Mouse (Mus musculus): ENCODE data around the gene Ergic3. TPM values are rescaled to one million over a fixed set of nuclear protein-coding genes. Genes with fewer than 3 reads are reported as not detected.

The Ergic3 gene
- polyA plus RNA-seq, 1 experiment = 7.3 TPM

DNA sequence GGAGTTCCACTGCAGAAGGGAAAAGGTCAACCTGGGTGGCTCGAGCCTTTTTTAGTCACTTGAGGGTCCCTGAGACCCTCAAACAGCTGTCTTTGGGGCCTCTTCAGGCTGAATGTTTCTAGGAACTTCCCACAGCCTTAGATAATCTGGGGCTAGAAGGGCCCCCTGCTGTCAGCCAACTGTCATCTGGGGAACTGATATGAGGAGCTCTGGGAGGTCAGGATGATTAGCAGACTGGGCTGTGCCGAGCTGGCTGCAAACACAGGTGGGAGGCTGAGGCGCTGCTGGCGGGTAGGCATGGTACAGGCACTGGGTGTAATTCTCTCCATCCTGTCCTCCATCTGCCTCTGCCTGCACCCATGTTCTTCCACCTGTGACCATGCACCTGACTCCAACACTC is 18.8 kb upstream of the Ergic3 start:
- Histone ChIP-seq H3K27me3 (ENCODE audit: control insufficient read depth) (no peaks in the 10 kb centered on the region), H3K4me3 (replicated peaks) (peak overlapping the region; percentile 67), H3K36me3 (ENCODE audit: control insufficient read depth) (peaks cover 92% of the 10 kb centered on the region), H3K4me1 (ENCODE audit: control insufficient read depth) (peaks cover 87% of the 10 kb centered on the region), H3K9me3 (ENCODE audit: control insufficient read depth, low read length) (no peaks in the 10 kb centered on the region)
- TF ChIP-seq TAL1 (IDR thresholded peaks at IDR 0.05; ENCODE audit: low read length) = peak; percentile 67
- peak; percentile 85 for TF ChIP-seq GATA1 (IDR thresholded peaks at IDR 0.05; ENCODE audit: low read length)

DNA sequence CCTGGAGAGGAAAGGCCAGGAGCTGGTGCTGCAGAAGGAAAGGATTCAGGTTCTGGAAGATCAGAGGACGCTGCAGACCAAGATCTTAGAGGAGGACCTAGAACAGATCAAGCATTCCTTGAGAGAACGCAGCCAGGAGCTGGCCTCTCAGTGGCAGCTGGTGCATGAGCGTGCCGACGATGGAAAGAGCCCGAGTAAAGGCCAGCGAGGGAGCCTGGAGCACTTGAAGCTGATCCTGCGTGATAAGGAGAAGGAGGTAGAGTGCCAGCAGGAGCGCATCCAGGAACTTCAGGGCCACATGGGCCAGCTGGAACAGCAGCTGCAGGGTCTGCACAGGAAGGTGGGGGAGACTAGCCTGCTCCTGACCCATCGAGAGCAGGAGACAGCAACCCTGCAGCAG is 16.7 kb upstream of the Ergic3 start:
- no peaks in the 10 kb centered on the region for H3K9me3 ChIP-seq (ENCODE audit: control insufficient read depth, low read length)
- peaks cover 96% of the 10 kb centered on the region for H3K4me1 ChIP-seq (ENCODE audit: control insufficient read depth)
- H3K36me3 ChIP-seq (ENCODE audit: control insufficient read depth) = peaks cover 92% of the 10 kb centered on the region

DNA sequence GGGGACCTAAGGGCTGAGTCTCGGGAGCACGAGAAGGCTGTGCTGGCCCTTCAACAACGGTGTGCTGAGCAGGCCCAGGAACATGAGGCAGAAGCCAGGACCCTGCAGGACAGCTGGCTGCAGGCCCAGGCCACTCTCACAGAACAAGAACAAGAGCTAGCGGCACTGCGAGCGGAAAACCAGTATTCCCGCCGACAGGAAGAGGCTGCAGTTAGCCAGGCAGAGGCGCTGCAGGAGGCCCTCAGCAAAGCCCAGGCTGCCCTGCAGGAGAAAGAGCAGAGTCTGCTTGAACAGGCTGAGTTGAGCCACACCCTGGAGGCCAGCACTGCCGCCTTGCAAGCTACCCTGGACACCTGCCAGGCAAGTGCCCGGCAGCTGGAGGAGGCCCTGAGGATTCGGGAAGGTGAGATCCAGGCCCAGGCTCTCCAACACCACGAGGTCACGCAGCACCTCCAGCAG is 16.0 kb upstream of the Ergic3 start:
- H3K27me3 ChIP-seq (ENCODE audit: control insufficient read depth) = no peaks in the 10 kb centered on the region
- TF ChIP-seq TAL1 (IDR thresholded peaks at IDR 0.05; ENCODE audit: low read length) (no peak), GATA1 (IDR thresholded peaks at IDR 0.05; ENCODE audit: low read length) (no peak)
- peaks cover 93% of the 10 kb centered on the region for H3K36me3 ChIP-seq (ENCODE audit: control insufficient read depth)
- peaks cover 95% of the 10 kb centered on the region for H3K4me1 ChIP-seq (ENCODE audit: control insufficient read depth)
- H3K9me3 ChIP-seq (ENCODE audit: control insufficient read depth, low read length) = no peaks in the 10 kb centered on the region
- H3K4me3 ChIP-seq (replicated peaks) = peak overlapping the region; percentile 67

More for the DNA sequence above, 16.7 kb upstream of the Ergic3 start:
- H3K27me3 ChIP-seq (ENCODE audit: control insufficient read depth) = no peaks in the 10 kb centered on the region
- peak overlapping the region; percentile 67 for H3K4me3 ChIP-seq (replicated peaks)
- TF ChIP-seq GATA1 (IDR thresholded peaks at IDR 0.05; ENCODE audit: low read length) (no peak), TAL1 (IDR thresholded peaks at IDR 0.05; ENCODE audit: low read length) (no peak)

DNA sequence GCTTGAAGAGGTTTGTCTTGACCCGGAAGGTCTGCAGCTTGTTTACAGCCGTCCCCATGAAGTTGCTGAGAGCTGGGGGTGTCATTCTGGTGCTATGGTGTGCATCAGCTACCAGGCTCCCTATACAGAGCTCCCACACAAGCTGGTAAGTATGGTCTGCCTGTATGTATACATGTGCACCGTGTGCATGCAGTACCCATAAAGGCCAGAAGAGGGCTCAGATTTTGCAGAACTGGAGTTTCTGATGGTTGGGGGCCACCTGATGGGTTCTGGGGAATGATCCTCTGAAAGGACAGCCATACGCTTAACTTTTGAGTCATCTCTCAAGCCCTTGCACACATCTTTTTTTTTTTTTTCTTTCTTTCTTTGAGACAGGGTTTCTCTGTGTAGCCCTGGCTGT is 2.5 kb upstream of the Ergic3 start:
- H3K4me1 ChIP-seq (ENCODE audit: control insufficient read depth) = peaks cover 22% of the 10 kb centered on the region
- H3K27me3 ChIP-seq (ENCODE audit: control insufficient read depth) = no peaks in the 10 kb centered on the region
- peaks cover 6% of the 10 kb centered on the region for H3K9me3 ChIP-seq (ENCODE audit: control insufficient read depth, low read length)
- peaks cover 48% of the 10 kb centered on the region for H3K36me3 ChIP-seq (ENCODE audit: control insufficient read depth)
- no peak overlapping the region for H3K4me3 ChIP-seq (replicated peaks)
- TF ChIP-seq TAL1 (IDR thresholded peaks at IDR 0.05; ENCODE audit: low read length) (no peak), GATA1 (IDR thresholded peaks at IDR 0.05; ENCODE audit: low read length) (no peak)

DNA sequence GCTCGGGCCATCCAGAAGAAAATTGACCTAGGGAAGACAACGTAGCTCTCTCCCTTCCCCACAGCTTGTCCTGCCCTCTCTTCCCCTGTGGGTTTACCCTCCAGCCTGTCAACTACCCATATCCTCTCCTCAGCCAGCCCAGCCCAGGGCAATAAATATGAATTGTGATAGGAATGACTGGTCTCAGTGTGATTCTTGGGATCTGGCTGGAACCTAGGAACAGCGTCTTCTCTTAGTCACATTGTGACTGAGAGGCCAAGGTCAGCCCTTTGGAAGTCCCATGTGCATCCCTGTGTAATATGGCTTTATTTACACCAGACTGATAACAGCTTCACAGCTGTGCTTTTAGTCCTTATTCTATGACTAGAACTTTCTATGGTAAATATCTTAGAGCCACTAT is 10.3 kb downstream of the Ergic3 start:
- Histone ChIP-seq H3K36me3 (ENCODE audit: control insufficient read depth) (peaks cover 67% of the 10 kb centered on the region), H3K4me3 (replicated peaks) (no peak overlapping the region), H3K27me3 (ENCODE audit: control insufficient read depth) (no peaks in the 10 kb centered on the region), H3K9me3 (ENCODE audit: control insufficient read depth, low read length) (no peaks in the 10 kb centered on the region), H3K4me1 (ENCODE audit: control insufficient read depth) (peaks cover 36% of the 10 kb centered on the region)
- TF ChIP-seq GATA1 (IDR thresholded peaks at IDR 0.05; ENCODE audit: low read length) = no peak
- TF ChIP-seq TAL1 (IDR thresholded peaks at IDR 0.05; ENCODE audit: low read length) = no peak

DNA sequence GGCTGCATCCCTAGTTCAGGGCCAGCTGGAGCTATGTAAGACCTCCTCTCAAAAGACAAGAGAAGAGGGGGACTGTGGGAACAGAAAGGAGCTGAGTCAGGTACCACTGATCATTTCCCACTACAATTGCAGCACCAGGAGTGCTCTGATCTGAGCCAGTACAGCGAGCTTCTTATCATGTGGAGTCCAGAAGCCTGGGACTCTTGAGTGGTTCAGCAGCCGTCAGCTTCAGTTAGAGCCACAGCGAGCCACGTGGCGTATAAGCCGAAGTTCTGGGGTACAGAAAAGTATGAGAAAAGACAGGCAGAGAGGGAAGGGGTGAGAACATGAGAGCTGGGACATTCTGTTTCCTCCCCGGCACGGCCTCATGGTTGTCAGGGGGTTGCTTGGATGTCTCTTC is 13.4 kb downstream of the Ergic3 start:
- Histone ChIP-seq H3K4me3 (replicated peaks) (no peak overlapping the region), H3K27me3 (ENCODE audit: control insufficient read depth) (no peaks in the 10 kb centered on the region), H3K9me3 (ENCODE audit: control insufficient read depth, low read length) (no peaks in the 10 kb centered on the region), H3K4me1 (ENCODE audit: control insufficient read depth) (peaks cover 52% of the 10 kb centered on the region), H3K36me3 (ENCODE audit: control insufficient read depth) (peaks cover 36% of the 10 kb centered on the region)
- TF ChIP-seq TAL1 (IDR thresholded peaks at IDR 0.05; ENCODE audit: low read length) (no peak), GATA1 (IDR thresholded peaks at IDR 0.05; ENCODE audit: low read length) (no peak)

DNA sequence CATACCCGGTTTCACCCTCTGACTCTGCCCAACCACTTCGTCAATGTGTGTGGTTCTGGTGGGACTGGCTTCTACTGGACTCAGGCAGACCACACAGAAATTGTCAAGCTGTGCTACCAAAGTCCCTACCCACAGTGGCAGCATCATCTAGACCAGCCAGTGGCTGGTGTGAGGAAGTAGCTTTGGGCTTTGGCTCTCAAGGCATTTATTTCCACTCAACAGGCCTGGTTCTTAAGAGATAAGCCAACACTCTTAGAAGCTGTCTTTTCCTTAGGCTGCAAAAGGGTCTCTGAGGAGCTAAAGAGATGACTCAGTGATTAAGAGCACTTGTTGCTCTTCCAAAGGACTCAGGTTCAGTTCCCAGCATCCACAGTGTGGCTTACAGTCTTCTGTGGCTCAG is 13.9 kb downstream of the Ergic3 start:
- peaks cover 52% of the 10 kb centered on the region for H3K4me1 ChIP-seq (ENCODE audit: control insufficient read depth)
- no peak overlapping the region for H3K4me3 ChIP-seq (replicated peaks)
- H3K36me3 ChIP-seq (ENCODE audit: control insufficient read depth) = peaks cover 31% of the 10 kb centered on the region
- TF ChIP-seq GATA1 (IDR thresholded peaks at IDR 0.05; ENCODE audit: low read length) = no peak
- no peak for TF ChIP-seq TAL1 (IDR thresholded peaks at IDR 0.05; ENCODE audit: low read length)
- H3K9me3 ChIP-seq (ENCODE audit: control insufficient read depth, low read length) = no peaks in the 10 kb centered on the region
- H3K27me3 ChIP-seq (ENCODE audit: control insufficient read depth) = no peaks in the 10 kb centered on the region

DNA sequence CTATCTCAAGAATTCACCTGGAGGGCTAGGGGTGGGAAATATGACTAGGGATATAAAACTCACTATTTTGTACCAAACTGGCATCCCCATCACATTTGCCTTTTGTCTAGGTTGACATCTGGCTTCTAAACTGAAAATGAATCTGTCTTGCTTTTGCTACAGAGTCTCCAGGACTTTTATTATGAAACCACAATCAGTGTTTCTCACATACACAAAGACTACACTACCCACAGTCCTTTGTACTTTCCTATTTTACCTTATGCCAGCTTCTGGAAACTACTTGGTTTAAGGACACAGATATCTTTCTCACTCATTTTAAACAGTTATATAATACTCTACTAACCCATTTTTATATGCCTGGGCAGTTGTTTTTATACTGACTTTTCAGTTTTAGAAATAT is 17.6 kb downstream of the Ergic3 start:
- Histone ChIP-seq H3K36me3 (ENCODE audit: control insufficient read depth) (no peaks in the 10 kb centered on the region), H3K27me3 (ENCODE audit: control insufficient read depth) (no peaks in the 10 kb centered on the region), H3K9me3 (ENCODE audit: control insufficient read depth, low read length) (no peaks in the 10 kb centered on the region), H3K4me1 (ENCODE audit: control insufficient read depth) (peaks cover 42% of the 10 kb centered on the region), H3K4me3 (replicated peaks) (no peak overlapping the region)
- no peak for TF ChIP-seq GATA1 (IDR thresholded peaks at IDR 0.05; ENCODE audit: low read length)
- no peak for TF ChIP-seq TAL1 (IDR thresholded peaks at IDR 0.05; ENCODE audit: low read length)

DNA sequence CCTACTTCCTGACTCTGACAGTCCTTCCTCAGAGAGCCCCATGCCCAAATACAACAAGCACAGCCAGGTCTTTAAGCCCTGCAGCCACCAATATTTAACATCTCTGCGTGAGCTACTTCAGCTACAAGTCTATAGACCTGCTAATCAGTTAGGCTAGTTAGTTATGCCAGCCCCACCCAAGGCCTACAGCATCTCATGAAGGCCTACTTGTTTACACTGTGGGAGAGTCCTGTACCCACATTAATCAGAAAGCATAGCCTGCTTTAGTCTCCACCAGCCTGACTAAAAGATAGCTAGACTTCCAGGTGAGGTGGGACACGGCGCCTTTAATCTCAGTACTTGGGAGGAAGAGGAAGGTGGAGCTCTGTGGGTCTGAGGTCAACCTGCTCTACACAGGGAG is 31.5 kb downstream of the Ergic3 start:
- TF ChIP-seq TAL1 (IDR thresholded peaks at IDR 0.05; ENCODE audit: low read length) = no peak
- TF ChIP-seq GATA1 (IDR thresholded peaks at IDR 0.05; ENCODE audit: low read length) = no peak
- no peaks in the 10 kb centered on the region for H3K27me3 ChIP-seq (ENCODE audit: control insufficient read depth)
- no peaks in the 10 kb centered on the region for H3K4me1 ChIP-seq (ENCODE audit: control insufficient read depth)

DNA sequence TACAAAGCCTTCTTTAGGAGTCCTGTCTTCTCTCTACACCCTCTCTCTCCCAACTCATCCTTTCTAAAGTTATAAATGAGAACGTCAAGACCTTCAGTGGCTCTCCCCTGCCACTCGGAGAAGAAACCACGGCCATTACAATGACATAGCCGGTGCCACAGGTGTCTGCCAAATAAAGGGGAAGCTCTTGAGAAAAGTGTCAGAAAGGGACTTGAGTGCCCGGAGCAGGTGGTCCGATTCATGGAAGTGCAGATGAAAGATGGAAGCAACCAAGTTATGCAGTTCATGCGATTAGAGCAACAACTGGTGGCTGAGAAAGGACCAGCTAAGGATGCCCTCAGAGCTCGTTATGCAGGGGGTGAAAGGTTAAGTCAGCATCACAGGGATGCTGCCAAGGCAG is 35.1 kb downstream of the Ergic3 start:
- peaks cover 15% of the 10 kb centered on the region for H3K27me3 ChIP-seq (ENCODE audit: control insufficient read depth)
- no peaks in the 10 kb centered on the region for H3K9me3 ChIP-seq (ENCODE audit: control insufficient read depth, low read length)

More for the DNA sequence above, 31.5 kb downstream of the Ergic3 start:
- Histone ChIP-seq H3K9me3 (ENCODE audit: control insufficient read depth, low read length) (no peaks in the 10 kb centered on the region), H3K36me3 (ENCODE audit: control insufficient read depth) (no peaks in the 10 kb centered on the region), H3K4me3 (replicated peaks) (no peak overlapping the region)

More for the DNA sequence above, 35.1 kb downstream of the Ergic3 start:
- Histone ChIP-seq H3K4me3 (replicated peaks) (no peak overlapping the region), H3K36me3 (ENCODE audit: control insufficient read depth) (no peaks in the 10 kb centered on the region), H3K4me1 (ENCODE audit: control insufficient read depth) (peaks cover 3% of the 10 kb centered on the region)
- TF ChIP-seq GATA1 (IDR thresholded peaks at IDR 0.05; ENCODE audit: low read length) = no peak
- no peak for TF ChIP-seq TAL1 (IDR thresholded peaks at IDR 0.05; ENCODE audit: low read length)
